Mouse (Mus musculus): ENCODE results near the gene Gm21987.

DNA sequence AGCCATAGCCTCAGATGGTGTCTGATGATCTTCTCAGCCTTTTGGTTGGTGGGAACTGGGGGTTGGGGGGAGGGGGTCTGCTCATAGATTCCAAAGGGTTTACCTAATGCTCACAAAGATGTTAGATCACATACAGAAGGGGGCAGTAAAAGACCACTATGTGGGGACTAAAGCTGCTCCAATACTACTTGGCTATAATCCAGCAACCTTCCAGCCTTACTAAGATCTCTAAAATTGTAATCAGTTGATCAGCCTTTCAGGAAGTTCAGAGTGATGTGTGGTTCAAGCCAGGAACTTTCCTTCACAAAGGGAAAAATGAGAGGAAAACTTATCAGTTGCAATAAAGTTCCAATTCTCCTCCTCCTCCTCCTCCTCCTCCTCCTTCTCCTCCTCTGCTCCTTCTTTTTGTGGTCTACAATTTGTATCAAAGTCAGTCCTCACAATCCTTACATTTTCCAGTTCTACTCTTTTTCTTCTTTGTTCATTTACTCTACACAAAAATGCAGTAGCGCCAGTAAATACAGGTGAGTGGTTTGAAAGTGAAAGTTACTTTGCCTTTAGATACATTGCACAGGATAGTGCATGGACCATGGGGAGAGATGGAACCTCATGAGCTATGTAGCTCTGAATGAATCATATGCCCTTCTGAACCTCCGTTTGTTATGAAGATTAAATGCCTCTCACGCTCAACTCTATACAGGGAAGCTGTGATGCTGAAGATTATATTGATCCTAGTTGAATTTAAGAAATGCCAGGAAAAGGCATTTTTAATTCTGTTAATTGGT, 1.7 kb upstream of the Gm21987 start:
- no peak for TF ChIP-seq MAFK (IDR thresholded peaks at IDR 0.05; ENCODE audit: insufficient read depth, low read depth, low read length)
- no peak for TF ChIP-seq CHD2 (IDR thresholded peaks at IDR 0.05; ENCODE audit: low read depth, low read length)
- TF ChIP-seq ZC3H11A (IDR thresholded peaks at IDR 0.05; ENCODE audit: borderline replicate concordance, low read depth, low read length) = peak; percentile 78; the same call in 1 of the 2 replicates
- TF ChIP-seq ZNF384 (IDR thresholded peaks at IDR 0.05; ENCODE audit: low read depth, low read length) = no peak

Data from ES-E14 (cell line).